Mouse (Mus musculus): ENCODE results near the gene 5730409E04Rik. TPM values are rescaled to one million over a fixed set of nuclear protein-coding genes. Genes with fewer than 3 reads are reported as not detected.

The 5730409E04Rik gene
- 3.9 and 5.7 TPM in 2 replicates for polyA plus RNA-seq (2012; rRNA removed)

DNA sequence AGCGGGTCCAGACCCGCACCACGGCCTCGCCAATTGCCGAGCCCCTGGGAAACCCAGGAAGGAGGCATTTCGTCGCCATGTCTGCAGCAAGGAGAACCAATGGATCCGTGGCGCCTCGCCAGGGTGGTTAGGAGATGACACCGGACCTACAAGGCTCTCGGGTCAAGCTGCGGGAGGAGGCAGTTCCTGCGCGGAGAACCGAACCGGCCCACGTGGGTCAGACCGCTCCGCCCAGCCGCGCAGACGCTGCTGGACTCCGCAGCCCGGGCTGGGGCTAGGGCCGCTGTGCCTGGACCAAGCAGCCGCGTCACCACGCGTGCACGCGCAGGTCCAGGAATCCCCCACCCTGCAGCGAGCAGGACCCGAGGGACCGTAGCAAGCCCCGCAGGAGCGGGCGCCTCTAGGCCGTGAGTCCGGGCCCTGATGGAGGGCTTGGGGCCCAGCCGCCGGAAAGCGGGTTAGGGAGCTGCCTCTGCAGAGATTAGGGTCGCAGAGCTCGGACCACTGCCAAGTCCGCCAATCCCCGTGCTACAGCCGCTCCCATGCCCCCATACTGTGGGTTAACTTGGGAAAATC is at the start of gene 5730409E04Rik:
Gene 5730409E04Rik, plus strand, starts transcription at position 213 of the 576 bp plus-strand sequence.

Other genes starting within 250 kb of the 5730409E04Rik start
- gene Ago3, start 180.3 kb upstream of the 5730409E04Rik start, polyA plus RNA-seq (2012; rRNA removed) = 6.6 and 6.7 TPM in 2 replicates
- gene Ago1, start 141.2 kb upstream of the 5730409E04Rik start, polyA plus RNA-seq (2012; rRNA removed) = 3.8 and 6.2 TPM in 2 replicates
- gene Ago4, start 76.3 kb upstream of the 5730409E04Rik start, polyA plus RNA-seq (2012; rRNA removed) = 0.54 and 0.59 TPM in 2 replicates
- gene Clspn, start 52.9 kb upstream of the 5730409E04Rik start, polyA plus RNA-seq (2012; rRNA removed) = 0.04 and 0.18 TPM in 2 replicates
- gene Psmb2, start 67.8 kb downstream of the 5730409E04Rik start, polyA plus RNA-seq (2012; rRNA removed) = 79.6 and 88.9 TPM in 2 replicates
- gene Tfap2e, start 126.4 kb downstream of the 5730409E04Rik start, polyA plus RNA-seq (2012; rRNA removed) = 1.6 and 1.9 TPM in 2 replicates
- 18.3 and 23.7 TPM in 2 replicates for gene Ncdn, start 143.6 kb downstream of the 5730409E04Rik start, polyA plus RNA-seq (2012; rRNA removed)
- gene AU040320, start 143.7 kb downstream of the 5730409E04Rik start, polyA plus RNA-seq (2012; rRNA removed) = 17.0 and 17.1 TPM in 2 replicates

Data from stomach, adult 2 months (tissue).